Mouse (Mus musculus) heart, embryonic 10.5 days (tissue): ENCODE data around the gene Med24. TPM values are rescaled to one million over a fixed set of nuclear protein-coding genes. Genes with fewer than 3 reads are reported as not detected.
"Not testable (repeated sequence)": the region's sequence is repeated elsewhere in the genome, so short reads cannot be mapped to it uniquely, and the experiment has no call there.

Experiments used
- DNase-seq: peaks from one replicate; pipeline ENCODE4 v3.0.0-alpha.2; 2017; ENCODE audit warnings: low spot score
- H3K27ac ChIP-seq: fragments of 300-500 bp; sonication (generic); 2 replicates; pipeline ENCODE4 v1.5.1; 2016; ENCODE audit warnings: mild to moderate bottlenecking
- H3K27me3 ChIP-seq: fragments of 300-500 bp; sonication (generic); 2 replicates; pipeline ENCODE4 v1.6.1; 2016; ENCODE audit warnings: mild to moderate bottlenecking; ENCODE audit not compliant: poor library complexity, insufficient read depth, severe bottlenecking
- H3K36me3 ChIP-seq: fragments of 300-500 bp; sonication (generic); 2 replicates; pipeline ENCODE4 v1.6.1; 2016; ENCODE audit warnings: mild to moderate bottlenecking, moderate library complexity
- H3K4me1 ChIP-seq: fragments of 300-500 bp; sonication (generic); 2 replicates; pipeline ENCODE4 v1.6.1; 2016; ENCODE audit warnings: mild to moderate bottlenecking
- H3K4me3 ChIP-seq: fragments of 300-500 bp; sonication (generic); 2 replicates; pipeline ENCODE4 v1.5.1; 2016; ENCODE audit warnings: mild to moderate bottlenecking, moderate library complexity
- H3K9me3 ChIP-seq: fragments of 300-500 bp; sonication (generic); 2 replicates; pipeline ENCODE4 v1.6.1; 2016; ENCODE audit warnings: mild to moderate bottlenecking, moderate library complexity
- WGBS: fragments of 180-500 bp; shearing (Covaris S2); methylation state at CpG from one replicate; pipeline ENCODE4 v1.1.7; 2016; 5-methylcytosine and 5-hydroxymethylcytosine counted together
- polyA plus RNA-seq: library from polyadenylated mRNA; unstranded; fragments of >200 nt; fragmentation: Nextera tagmentation; extraction: Ambion mirVana; gene quantifications from 2 replicates; pipeline ENCODE4 v1.2.1, GENCODE M21; 2016

The Med24 gene
- polyA plus RNA-seq, 1 experiment from 2014 or later: 56.5 TPM

DNA sequence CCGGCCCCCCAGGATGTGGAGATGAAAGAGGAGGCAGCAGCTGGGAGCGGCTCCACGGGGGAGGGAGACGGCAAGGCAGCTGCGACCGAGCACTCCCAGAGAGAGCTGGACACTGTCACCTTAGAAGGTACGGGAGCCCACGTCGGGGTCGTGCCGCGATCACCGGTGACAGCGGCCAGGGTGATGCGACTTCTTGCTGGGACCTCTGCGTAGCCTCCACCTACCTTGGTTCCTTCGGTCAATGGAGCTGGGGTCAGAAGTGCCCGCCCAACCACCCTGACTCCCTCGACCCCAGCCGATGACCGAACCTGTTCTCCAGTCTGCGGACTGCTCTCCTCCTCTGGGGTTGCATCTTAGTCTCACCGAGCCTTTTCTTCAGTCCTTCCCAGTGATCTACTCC, 46.4 kb downstream of the Med24 start:
- under 1% methylated on average over 23 of the region's 23 CpGs for WGBS
- DNase-seq: no peak
- H3K27ac ChIP-seq: peak overlapping the region; percentile 97

DNA sequence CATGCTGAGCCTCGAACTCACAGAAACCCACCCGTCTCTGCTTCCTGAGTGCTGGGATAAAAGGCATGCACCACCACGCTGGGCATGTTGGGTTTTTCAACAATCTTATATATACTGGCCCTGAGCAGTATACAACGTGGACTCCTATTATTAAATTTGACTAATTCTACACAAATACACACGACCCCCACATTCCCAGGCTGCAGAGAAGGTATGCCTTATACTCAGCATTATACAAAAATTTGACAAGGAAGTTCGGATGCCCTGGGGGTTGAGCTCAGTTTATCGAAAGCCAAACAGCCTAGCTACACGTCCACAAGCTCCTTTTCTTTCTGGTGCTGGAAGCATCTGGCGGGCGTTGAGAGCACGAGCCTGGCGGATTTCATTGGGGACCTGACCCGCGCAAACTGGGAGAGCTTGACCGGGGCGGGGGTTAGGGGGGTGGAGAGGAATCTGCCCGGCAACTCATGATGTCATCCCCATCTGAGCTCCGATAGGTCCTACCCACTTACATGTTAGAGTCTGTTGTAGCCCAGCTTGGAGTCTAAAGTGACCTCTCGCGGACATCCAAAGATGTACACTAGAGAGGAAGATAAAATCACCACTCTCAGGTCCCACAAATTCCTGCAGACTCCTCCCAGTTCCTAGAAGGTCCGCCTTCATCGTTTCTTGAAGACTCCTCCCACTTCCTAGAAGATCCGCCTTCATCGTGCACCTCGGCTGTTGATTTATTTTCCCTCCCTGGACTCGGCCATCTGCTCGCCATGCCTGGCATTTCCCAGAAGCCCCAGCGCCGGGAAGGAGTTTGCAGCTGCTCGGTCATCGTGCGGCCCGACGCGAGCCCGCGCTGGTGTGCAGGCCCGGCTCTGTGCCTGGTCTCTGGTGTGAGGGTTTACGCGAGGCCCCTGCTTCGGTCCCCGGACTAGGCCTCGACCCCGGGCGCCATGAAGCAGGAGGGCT, 47.2 kb downstream of the Med24 start, which contains the start of gene Psmd3:
TSS of gene Psmd3 (plus strand) at position 769 of the 960 bp plus-strand sequence.
- Histone ChIP-seq H3K4me3 (peak within 1 kb of the TSS; percentile 100), H3K27ac (peak within 1 kb of the TSS; percentile 97), H3K9me3 (no peaks in the 10 kb centered on the region), H3K4me1 (peaks cover 13% of the 10 kb centered on the region), H3K36me3 (peaks cover 25% of the 10 kb centered on the region), H3K27me3 (no peaks in the 10 kb centered on the region)
- 5% methylated on average over 45 of the region's 45 CpGs for WGBS
- DNase-seq: peak; percentile 99

More for the DNA sequence above, 46.4 kb downstream of the Med24 start:
- peaks cover 13% of the 10 kb centered on the region for H3K4me1 ChIP-seq
- peak overlapping the region; percentile 100 for H3K4me3 ChIP-seq
- H3K27me3 ChIP-seq: no peaks in the 10 kb centered on the region
- H3K36me3 ChIP-seq: peaks cover 32% of the 10 kb centered on the region
- no peaks in the 10 kb centered on the region for H3K9me3 ChIP-seq

DNA sequence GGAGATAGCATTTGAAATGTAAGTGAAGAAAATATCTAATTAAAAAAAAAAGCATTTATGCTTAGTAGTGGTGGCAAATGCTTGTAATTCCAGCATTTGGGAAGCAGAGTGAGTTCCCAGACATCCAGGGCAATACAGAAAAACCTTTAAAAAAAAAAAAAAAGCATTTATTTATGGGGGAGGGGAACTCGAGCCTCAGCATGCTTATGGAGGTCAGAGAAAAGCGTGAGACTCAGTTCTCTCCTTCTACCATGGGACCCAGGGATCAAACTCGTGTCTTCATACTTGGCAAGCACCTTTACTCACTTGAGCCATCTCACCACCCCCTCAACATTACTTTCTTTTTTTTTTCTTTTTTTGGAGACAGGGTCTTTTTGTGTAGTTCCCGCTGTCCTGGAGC, 48.0 kb downstream of the Med24 start:
- Histone ChIP-seq H3K27ac (no peak overlapping the region), H3K4me3 (no peak overlapping the region; the same call in 1 of the 2 replicates), H3K4me1 (peaks cover 14% of the 10 kb centered on the region), H3K9me3 (no peaks in the 10 kb centered on the region), H3K36me3 (peaks cover 16% of the 10 kb centered on the region), H3K27me3 (no peaks in the 10 kb centered on the region)
- WGBS: 79% methylated on average over 4 of the region's 4 CpGs
- DNase-seq: no peak

DNA sequence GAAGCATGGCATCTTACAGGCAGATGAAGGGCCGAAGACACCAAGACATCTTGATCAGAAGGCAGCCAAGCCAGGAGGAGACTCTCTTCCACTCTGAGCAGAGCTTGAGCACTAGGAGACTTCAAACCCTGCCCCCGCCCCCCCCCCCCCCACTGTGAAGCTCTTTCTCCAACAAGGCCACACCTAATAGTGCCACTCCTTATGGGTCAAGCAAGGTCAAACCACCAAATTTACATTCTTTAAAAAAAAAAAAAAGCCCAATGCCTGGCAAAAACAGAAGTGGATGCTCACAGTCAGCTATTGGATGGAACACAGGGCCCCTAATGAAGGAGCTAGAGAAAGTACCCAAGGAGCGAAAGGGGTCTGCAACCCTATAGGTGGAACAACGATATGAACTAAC, 48.6 kb downstream of the Med24 start:
- Histone ChIP-seq H3K36me3 (peaks cover 10% of the 10 kb centered on the region), H3K4me1 (peaks cover 19% of the 10 kb centered on the region)
- DNase-seq, H3K27ac ChIP-seq, H3K27me3 ChIP-seq, H3K9me3 ChIP-seq, H3K4me3 ChIP-seq: not testable (repeated sequence)
- 83% methylated on average over 4 of the region's 4 CpGs for WGBS

DNA sequence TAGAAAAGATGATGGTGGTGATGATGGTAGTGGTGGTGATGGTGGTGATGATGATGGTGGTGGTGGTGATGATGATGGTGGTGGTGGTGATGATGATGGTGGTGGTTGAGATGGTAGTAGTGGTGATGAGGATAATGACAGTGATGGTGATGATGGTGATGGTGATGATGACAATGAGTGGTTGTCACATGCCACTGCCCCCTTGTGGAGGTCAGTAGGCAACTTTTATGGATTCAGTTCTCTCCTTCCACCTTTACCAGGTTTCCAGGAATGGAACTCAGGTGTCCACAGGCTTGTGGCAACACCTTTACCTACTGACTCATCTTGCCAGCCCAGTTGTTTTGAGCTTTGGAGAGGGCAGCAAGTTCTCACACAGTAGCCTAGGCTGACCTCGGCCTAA, 49.2 kb downstream of the Med24 start:
- H3K9me3 ChIP-seq: no peaks in the 10 kb centered on the region
- H3K27ac ChIP-seq: no peak overlapping the region
- WGBS: 92% methylated on average over 1 of the region's 1 CpGs
- H3K4me1 ChIP-seq: peaks cover 19% of the 10 kb centered on the region
- H3K36me3 ChIP-seq: peaks cover 5% of the 10 kb centered on the region; the same call in 1 of the 2 replicates
- no peak for DNase-seq
- H3K27me3 ChIP-seq: no peaks in the 10 kb centered on the region
- no peak overlapping the region for H3K4me3 ChIP-seq

DNA sequence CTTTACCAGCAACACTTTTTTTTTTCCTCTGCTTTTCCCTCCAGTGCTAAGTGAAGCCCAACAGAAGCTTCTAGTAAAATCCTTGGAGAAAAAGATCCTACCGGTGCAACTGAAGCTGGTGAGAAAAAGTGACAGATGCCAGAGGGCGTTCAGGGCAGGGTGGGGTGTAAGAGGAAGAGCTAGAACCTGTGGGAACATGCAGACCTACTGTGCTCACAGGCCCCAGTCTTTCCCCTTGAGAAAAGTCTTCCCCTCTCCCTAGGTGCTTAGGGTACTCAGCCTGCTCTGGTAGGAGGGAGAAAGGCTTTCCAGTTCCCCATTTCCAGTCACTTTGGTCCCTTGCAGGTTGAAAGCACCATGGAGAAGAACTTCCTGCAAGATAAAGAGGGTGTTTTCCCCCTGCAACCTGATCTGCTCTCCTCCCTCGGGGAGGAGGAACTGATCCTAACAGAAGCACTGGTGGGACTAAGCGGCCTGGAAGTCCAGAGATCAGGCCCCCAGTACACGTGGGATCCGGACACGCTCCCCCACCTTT, 53.3 kb downstream of the Med24 start:
- Histone ChIP-seq H3K27me3 (peaks cover 18% of the 10 kb centered on the region; the same call in 1 of the 2 replicates), H3K9me3 (no peaks in the 10 kb centered on the region), H3K4me1 (peaks cover 9% of the 10 kb centered on the region; the same call in 1 of the 2 replicates), H3K4me3 (no peak overlapping the region), H3K36me3 (no peaks in the 10 kb centered on the region), H3K27ac (no peak overlapping the region)
- no peak for DNase-seq
- WGBS: 21% methylated on average over 7 of the region's 7 CpGs

DNA sequence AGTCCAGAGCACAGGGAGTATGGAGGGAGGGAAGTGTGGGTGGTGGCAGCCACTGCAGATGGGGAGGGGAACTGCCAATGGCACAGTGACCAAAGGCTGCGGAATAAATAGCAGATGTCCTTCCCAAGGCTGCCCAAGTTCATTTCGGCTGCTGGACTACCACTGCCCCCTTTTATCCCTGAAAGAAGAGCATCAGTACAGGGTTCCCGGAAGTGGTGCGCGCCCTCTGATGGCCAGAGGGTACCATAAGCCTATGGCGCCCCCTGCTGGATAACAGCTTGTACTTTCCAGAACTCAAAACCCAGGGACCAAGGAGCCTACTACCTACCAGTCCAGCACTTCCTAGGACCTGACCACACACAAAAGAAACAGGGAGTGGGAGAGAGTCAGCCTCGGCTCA, 56.1 kb downstream of the Med24 start:
- H3K27ac ChIP-seq, H3K36me3 ChIP-seq: not testable (repeated sequence)
- WGBS: 3% methylated on average over 7 of the region's 7 CpGs

DNA sequence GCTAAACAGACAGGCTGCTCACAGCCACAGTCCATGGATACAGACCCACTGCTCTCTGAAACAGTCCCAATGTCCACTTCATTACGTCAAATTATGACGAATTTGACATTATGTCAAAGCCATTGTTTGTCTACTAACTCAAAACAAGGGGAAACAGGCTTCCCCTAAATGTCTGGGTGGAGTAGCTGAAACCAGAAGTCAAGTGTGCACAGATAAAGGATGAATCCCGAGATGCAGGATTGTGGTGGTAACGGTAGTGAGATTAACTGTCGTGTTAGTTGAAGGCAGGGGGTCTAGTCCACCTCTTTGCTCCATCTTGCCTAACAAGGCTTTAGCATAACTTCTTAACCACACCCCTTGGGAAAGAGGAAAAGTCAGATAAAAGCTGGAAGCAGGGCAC, 56.8 kb downstream of the Med24 start:
- Histone ChIP-seq H3K36me3 (no peaks in the 10 kb centered on the region), H3K4me1 (peaks cover 9% of the 10 kb centered on the region; the same call in 1 of the 2 replicates), H3K27me3 (peaks cover 40% of the 10 kb centered on the region), H3K9me3 (no peaks in the 10 kb centered on the region), H3K27ac (no peak overlapping the region), H3K4me3 (no peak overlapping the region)
- no peak for DNase-seq
- 71% methylated on average over 5 of the region's 5 CpGs for WGBS

More for the DNA sequence above, 56.1 kb downstream of the Med24 start:
- not testable (repeated sequence) for DNase-seq, H3K4me1 ChIP-seq, H3K9me3 ChIP-seq, H3K4me3 ChIP-seq
- H3K27me3 ChIP-seq: peaks cover 33% of the 10 kb centered on the region

DNA sequence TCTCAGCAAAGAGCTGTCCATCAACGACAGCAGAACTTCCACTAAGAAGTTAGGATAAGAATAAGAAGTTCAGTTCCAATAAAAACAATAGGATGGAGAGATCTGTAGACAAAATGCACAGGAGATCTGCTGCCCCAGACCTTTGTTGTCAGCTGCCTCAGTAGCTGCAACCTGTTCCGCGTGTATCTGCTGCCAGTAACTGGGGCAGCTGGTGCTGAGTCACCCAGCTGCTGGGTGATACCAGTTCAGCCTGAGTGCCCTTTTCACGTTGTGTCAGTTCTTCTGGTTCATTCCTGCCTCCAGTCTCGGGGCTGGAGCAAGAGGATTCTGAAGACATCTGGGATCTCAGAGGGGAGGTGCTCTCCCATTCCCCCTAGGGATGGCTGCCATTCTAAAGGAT, 57.4 kb downstream of the Med24 start:
- H3K27me3 ChIP-seq: peaks cover 46% of the 10 kb centered on the region
- H3K4me3 ChIP-seq: no peak overlapping the region
- no peak for DNase-seq
- H3K4me1 ChIP-seq: peaks cover 9% of the 10 kb centered on the region; the same call in 1 of the 2 replicates
- H3K9me3 ChIP-seq: no peaks in the 10 kb centered on the region
- H3K27ac ChIP-seq: no peak overlapping the region
- H3K36me3 ChIP-seq: no peaks in the 10 kb centered on the region
- 55% methylated on average over 5 of the region's 5 CpGs for WGBS

DNA sequence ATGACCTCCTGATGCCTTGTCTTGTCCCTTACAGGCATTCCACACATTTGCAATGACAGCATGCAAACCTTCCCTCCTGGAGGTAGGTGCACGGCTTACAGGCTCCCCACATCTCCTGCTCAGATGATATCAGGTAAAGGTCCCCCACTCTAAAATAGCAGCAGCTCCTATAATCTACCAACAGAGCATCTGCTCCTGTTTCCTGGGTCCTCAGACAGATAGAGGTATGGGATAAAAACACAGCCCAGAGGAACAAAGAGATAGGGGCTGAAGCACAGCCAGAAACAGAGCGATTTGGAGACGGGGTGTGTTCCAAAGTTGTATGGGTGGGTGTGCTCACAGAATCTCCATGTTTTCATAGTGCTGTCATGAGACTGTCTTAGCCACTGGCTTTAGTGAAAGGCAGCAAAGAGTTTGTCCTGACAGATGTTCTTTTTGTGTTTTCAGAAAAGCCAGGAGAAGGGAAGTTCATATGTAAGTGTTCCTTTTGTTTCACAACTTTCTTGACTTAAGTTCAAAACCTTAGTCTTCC, 57.9 kb downstream of the Med24 start:
- Histone ChIP-seq H3K27ac (no peak overlapping the region), H3K36me3 (no peaks in the 10 kb centered on the region), H3K4me3 (no peak overlapping the region), H3K27me3 (peaks cover 51% of the 10 kb centered on the region), H3K9me3 (no peaks in the 10 kb centered on the region), H3K4me1 (peaks cover 9% of the 10 kb centered on the region; the same call in 1 of the 2 replicates)
- WGBS: 59% methylated on average over 3 of the region's 3 CpGs
- no peak for DNase-seq

DNA sequence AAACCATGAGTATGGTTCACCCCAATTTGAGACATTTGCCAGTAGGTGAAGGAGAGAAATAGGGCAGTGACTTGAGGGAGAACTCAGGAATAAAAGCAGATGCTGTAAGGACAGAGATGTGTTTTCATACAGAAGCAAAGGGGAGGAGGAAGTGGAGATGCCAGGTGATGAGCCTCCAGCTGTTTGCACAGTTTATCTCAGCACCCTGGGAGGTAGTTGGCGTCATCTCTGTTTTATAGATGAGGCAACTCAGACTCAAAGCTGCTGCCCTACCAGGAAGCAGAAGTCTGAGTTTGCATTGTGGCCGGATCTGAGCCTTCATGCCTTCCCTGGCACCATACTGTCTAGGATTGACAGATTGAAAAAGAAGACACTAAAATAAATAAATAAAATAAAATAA, 60.3 kb downstream of the Med24 start:
- Histone ChIP-seq H3K4me1 (0 out of 2 replicates have a peak, but pooled peaks cover 3% of the 10 kb centered on the region), H3K9me3 (no peaks in the 10 kb centered on the region), H3K27ac (no peak overlapping the region), H3K27me3 (peaks cover 71% of the 10 kb centered on the region), H3K4me3 (no peak overlapping the region), H3K36me3 (no peaks in the 10 kb centered on the region)
- WGBS: 61% methylated on average over 2 of the region's 2 CpGs
- no peak for DNase-seq

DNA sequence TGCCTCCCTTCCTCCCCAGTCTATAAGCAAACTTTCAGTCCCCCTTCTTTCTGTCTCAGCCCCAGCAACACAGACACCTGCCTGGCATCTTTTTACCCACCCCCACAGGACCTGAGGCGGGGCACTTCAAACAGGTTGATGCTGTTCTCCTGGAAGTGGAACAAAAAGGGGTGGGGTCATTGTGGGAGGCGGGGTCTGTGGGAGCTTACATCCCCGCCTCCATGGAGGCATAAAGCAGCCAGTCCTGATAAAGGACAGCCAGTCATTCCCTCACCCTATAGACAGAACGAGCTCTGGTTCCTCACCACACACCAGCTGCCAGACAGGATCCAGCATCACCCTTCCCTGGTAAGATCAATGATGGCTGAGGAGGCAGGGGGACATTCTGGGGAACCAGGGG, 65.1 kb downstream of the Med24 start, which contains the start of gene Gsdma:
TSS of gene Gsdma (plus strand) at position 261 of the 400 bp plus-strand sequence.
- peaks cover 51% of the 10 kb centered on the region for H3K27me3 ChIP-seq
- no peaks in the 10 kb centered on the region for H3K4me1 ChIP-seq
- no peaks in the 10 kb centered on the region for H3K9me3 ChIP-seq
- no peak within 1 kb of the TSS for H3K4me3 ChIP-seq
- no peaks in the 10 kb centered on the region for H3K36me3 ChIP-seq
- no peak within 1 kb of the TSS for H3K27ac ChIP-seq
- DNase-seq: no peak
- WGBS: 18% methylated on average over 4 of the region's 4 CpGs

DNA sequence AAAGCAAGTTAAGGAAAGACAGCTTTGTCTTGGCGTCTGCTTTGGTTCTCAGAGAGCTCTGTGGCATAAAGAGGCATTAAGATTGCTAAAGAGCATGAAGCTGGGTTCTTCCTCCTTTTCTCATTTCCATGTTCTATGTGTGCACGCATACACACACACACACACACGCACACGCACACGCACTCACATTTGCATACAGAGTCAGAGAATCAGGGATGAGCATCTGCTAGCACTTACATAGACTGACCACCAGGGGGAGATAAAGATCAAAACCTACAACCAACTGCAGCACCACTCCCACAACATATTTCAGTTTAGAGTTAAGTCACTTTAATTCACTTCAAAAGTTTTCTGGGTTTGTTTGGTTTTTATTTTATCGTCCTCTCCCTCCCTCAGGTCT, 68.7 kb downstream of the Med24 start:
- Histone ChIP-seq H3K27ac (no peak overlapping the region), H3K27me3 (peaks cover 21% of the 10 kb centered on the region; the same call in 1 of the 2 replicates), H3K9me3 (no peaks in the 10 kb centered on the region), H3K4me1 (no peaks in the 10 kb centered on the region), H3K36me3 (no peaks in the 10 kb centered on the region), H3K4me3 (no peak overlapping the region)
- DNase-seq: no peak
- 12% methylated on average over 6 of the region's 6 CpGs for WGBS
